Mouse (Mus musculus) CH12.LX (cell line): ENCODE measurements around the gene Otud7b.

Experiments used
- CTCF ChIP-seq, 2 experiments: IDR thresholded peaks in 1 of 2; conservative IDR thresholded peaks in 1 of 2; 2 replicates each; pipeline ENCODE4 v1.5.1; 2011 to 2012; ENCODE audit warnings: low read depth in 2 of 2, low read length in 2 of 2, improper control_type of control experiment in 1 of 2, inconsistent platforms in 1 of 2, mild to moderate bottlenecking in 1 of 2, moderate library complexity in 1 of 2
- E2F4 ChIP-seq: IDR thresholded peaks from 2 replicates; pipeline ENCODE4 v1.6.1; 2011; ENCODE audit warnings: low read depth, low read length, improper control_type of control experiment; ENCODE audit not compliant: insufficient replicate concordance
- POLR2A ChIP-seq: IDR thresholded peaks from 2 replicates; pipeline ENCODE4 v1.6.1; 2011; ENCODE audit warnings: low read depth, mild to moderate bottlenecking, improper control_type of control experiment, low read length
- POLR2AphosphoS2 ChIP-seq: IDR thresholded peaks from 2 replicates; pipeline ENCODE4 v1.6.1; 2011; ENCODE audit warnings: low read depth, low read length, improper control_type of control experiment
- USF1 ChIP-seq: IDR thresholded peaks from 2 replicates; pipeline ENCODE4 v1.6.1; 2014; ENCODE audit warnings: low read depth, mild to moderate bottlenecking, inconsistent platforms, low read length, improper control_type of control experiment

DNA sequence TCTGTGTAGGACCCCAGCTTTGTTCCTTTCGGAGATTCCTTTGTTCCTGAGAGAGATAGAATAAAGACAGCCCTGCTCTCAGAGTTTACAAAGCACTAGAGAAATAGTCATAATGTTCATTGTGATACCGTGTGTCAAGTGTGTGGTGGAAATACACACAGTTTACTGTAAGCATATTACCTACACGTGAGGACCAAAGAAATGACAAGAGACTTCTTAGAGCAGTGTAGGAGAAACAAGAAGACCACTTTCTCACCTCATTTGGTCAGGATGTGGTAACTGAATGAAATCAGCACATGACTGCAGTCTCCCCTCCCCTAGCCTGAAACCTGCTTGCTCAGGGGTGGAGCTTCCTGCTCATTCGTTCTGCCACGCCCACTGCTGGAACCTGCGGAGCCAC, 93.9 kb downstream of the Otud7b start:
- TF ChIP-seq CTCF (conservative IDR thresholded peaks at IDR 0.05 in 1 of 2, IDR thresholded peaks at IDR 0.05 in 1 of 2; ENCODE audit: low read depth in 2 of 2, low read length in 2 of 2) (no peak), USF1 (0 out of 2 replicates have a peak, but pooled peaks have one; percentile 9), E2F4 (no peak), POLR2AphosphoS2 (no peak), POLR2A (no peak)
